Mouse (Mus musculus): ENCODE measurements around the gene Cd248.
A peak's percentile ranks its signal among the peaks of the same experiment; 100 is the strongest.

- TF ChIP-seq CTCF (IDR thresholded peaks at IDR 0.05; ENCODE audit: control insufficient read depth, insufficient read depth, insufficient read length) (no peak), MYOG (IDR thresholded peaks at IDR 0.05; ENCODE audit: control insufficient read depth, extremely low read depth, insufficient read length) (no peak), USF1 (IDR thresholded peaks at IDR 0.05; ENCODE audit: low read depth) (no peak), MAX (IDR thresholded peaks at IDR 0.05) (no peak), CEBPB (IDR thresholded peaks at IDR 0.05; ENCODE audit: low read depth) (no peak), MYOD1 (IDR thresholded peaks at IDR 0.05; ENCODE audit: control insufficient read depth, insufficient read length, low read depth) (peak; percentile 59)
These were observed 46.5 kb upstream of the Cd248 start for GRCm38 (mm10) chr19:5021416-5021815.

Measured in C2C12 (cell line).